Mouse (Mus musculus) left cerebral cortex, adult 18-20 months (tissue): ENCODE measurements around the gene Hebp1. TPM values are rescaled to one million over a fixed set of nuclear protein-coding genes. Genes with fewer than 3 reads are reported as not detected.

Experiments
- DNase-seq, 2 experiments: peaks; one replicate each; pipeline ENCODE4 v3.0.0; 2021 to 2022; ENCODE audit warnings: low spot score in 2 of 2, mixed read lengths in 1 of 2
- total RNA-seq, 2 experiments: library from RNA; stranded (reverse); gene quantifications; 2 replicates each; pipeline ENCODE4 v1.2.3; 2021

Hebp1 gene
- total RNA-seq, 2 experiments from 2014 or later, result 52.6 to 57.5 TPM

DNA sequence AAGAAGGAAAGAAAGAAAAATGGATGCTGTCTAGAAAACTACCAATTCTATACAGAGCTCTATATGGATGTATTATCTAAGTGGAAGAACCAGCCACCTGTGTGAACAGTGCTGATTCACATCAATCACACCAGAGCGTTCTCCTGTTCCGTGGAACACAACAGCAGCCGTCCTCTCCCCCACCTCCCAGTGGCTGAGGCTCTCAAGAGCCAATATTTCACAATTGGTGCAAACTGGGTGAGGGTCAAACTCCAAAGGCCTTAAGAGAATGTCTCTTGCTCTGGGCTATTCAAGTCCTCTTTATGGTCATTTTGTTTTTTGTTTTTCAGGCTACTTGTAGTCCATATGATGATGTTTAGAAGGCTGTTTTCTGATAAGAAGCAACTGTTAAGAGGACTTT lies 32.6 kb downstream of the Hebp1 start:
- no peak for DNase-seq

- DNase-seq, result no peak
Measured at GRCm38 (mm10) chr6:135162861-135163260, 35.0 kb downstream of the Hebp1 start.

- DNase-seq, result no peak
Measured at GRCm38 (mm10) chr6:135162311-135162710, 35.5 kb downstream of the Hebp1 start.

- DNase-seq, result no peak
Measured at GRCm38 (mm10) chr6:135161356-135161755, 36.5 kb downstream of the Hebp1 start.

DNA sequence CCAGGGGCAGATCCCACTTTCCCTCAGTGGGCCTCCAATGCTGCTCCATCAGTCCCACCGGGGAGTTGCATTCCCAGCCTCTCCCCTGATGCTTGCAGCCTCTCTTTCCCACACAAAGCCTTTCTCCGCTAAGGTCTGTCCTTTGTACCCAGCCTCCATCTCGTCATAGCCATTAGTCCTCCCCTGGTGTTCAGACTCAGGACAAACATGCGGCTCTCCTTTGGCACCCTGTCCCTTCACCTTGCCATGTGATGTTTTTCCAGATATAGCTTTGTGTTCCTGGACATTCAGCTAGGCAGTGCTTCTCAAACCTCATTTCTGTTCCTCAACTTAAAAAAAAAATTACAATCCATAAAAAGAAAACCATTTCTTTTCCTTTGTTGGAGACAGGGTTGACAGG lies 39.3 kb downstream of the Hebp1 start:
- DNase-seq, result no peak

DNA sequence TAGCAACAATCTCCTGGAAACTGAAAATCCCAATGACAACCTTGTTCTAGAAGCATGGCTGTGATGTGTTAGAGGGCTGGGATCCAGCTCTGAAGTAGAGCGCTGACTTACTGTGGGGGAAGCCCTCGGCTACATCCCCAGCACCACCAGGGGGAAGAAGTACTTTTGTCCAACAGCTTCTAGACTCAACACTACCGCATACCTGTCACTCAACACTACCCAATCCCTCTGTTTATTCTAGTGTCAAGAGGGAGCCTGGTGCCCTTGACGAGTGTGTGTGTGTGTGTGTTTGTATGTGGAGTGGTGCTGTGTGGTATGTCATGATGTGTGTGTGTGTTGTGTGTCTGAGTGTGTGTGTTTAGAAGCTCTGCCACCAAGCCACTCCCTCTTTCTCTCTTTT lies 40.3 kb downstream of the Hebp1 start:
- no peak for DNase-seq

GRCm38 (mm10) chr6:135156597-135156996 lies 41.2 kb downstream of the Hebp1 start:
- no peak for DNase-seq

GRCm38 (mm10) chr6:135153719-135154118 lies 44.1 kb downstream of the Hebp1 start:
- peak; percentile 41 to 51 for DNase-seq

DNA sequence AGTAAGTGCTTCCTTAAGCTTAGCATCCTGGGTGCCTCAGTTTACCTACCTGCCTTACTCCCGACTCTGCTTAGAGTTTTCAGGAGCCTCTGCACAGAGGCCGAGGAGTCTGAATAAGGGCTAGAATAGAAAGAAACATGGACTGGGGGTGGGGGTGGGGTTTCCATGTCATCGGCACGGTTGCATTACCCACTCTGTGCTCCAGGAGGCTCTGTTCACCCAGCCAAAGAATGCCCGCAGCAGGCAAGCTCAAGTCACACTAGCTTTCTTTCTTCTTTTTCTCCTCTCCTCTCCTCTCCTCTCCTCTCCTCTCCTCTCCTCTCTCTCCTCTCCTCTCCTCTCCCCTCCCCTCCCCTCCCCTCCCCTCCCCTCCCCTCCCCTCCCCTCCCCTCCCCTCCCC lies 47.5 kb downstream of the Hebp1 start:
- peak in 1 of 2 experiments; percentile 31 for DNase-seq

- no peak for DNase-seq
Measured at GRCm38 (mm10) chr6:135149722-135150121, 48.1 kb downstream of the Hebp1 start.

DNA sequence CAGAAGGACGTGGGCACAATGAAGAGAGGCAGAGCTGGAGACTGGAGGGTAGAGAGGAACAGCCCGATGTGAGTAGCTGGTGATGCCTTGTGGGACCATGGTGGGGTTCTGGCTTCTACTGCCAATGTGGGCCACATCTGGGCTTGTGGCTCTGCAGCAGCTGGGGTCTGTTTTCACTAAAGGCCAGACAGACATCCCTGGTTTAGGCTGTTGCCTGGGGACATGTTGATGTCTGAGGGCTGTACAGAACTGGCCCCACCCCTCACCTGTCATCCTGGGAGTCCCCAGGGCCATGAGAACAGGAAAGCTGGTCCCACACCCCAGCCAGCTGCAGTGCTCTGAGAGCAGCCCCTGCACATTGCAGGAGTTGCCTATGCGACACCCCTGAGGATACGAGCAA lies 48.6 kb downstream of the Hebp1 start:
- no peak for DNase-seq

DNA sequence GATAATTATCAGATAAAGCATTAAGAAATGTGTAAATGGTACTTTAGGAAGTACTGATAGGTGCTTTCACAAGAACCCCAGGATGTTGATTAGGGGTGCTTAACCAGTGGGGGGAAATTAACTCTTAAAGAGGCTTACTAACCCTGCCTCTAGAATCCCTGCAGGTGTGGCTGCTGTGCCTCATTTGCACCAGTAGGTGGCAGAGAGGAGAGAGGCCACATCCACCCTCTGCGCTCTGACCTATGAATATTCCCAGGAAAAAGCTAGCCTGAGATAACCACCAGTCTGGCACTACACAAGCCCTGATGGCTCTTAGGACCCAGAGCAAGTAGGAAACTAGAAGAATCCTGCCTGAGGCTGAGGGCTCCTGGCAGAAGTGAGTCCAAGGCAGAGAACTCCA lies 49.3 kb downstream of the Hebp1 start:
- DNase-seq, result peak in 1 of 2 experiments; percentile 34

- DNase-seq, result no peak
Measured at GRCm38 (mm10) chr6:135145976-135146375, 51.8 kb downstream of the Hebp1 start.

DNA sequence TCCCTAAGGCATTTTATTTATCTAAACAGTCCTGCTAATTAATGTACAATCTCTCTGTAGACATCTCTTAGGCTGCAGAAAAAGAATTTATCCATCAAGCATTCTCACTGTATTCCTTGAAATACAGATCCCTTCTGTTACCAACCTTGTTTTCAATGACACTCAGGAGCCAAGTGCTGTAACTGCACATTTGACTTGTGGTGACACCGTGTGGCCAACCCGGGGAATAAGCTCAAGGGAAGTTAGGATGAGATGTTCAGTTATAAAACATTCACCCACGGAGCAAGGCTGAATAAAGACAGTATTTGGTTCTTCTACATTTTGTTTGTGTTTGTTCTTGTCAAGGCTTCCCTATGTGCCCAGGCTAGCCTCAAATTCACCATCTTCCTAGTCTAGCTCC lies 53.3 kb downstream of the Hebp1 start:
- DNase-seq, result peak; percentile 45 to 56

DNA sequence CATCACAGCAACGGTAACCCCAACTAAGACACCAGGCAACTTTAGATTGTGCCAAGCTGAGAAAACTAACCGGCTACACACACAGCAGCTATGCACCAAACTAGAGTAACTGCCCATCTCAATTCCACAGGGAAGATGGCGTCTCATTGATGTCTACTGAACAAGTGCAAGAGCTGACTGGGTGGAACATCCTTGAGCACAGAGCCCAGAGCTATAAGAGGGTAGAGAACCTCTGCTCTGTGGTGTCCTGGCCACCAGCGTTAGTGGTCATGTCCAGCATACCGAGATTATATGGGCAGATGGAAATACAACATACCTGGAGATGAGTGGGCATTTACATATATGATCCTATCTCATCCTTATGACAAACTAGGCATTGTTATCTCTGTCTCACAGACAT lies 54.7 kb downstream of the Hebp1 start:
- no peak for DNase-seq

DNA sequence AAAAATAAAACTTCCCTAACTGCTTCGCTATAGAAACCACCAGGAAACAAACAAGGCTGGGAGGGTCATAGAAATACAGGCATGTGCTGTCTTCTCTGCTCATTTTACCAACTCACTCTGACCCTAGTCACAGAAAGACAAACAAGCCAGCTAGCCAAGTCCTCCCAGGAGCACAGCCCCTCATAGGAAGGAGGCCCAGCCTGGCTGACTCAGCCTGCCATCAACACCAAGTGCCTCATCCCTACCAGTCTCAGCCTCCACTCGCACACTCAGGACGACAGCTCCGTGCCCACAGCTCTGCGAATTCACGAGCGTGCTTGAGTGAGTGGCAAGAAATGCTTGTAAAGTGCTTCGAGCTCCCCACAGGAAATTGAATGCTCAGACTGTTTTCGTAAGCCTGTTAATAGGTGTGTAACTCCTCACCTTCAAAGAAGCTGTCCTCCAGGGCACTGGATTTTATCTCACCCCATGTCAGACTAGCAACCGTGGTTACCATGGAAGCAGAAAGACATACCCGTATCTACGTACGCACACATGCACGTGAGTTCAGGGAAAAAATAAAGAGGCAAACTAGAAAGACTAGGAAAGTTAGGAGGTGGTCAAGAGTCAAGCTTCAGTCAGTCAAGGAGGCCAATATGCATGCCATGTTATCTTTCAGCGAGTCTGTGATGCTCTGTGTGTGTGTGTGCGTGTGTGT lies 56.2 kb downstream of the Hebp1 start:
- DNase-seq, result peak; percentile 18 to 43

- no peak for DNase-seq
Measured at GRCm38 (mm10) chr6:135138746-135139145, 59.1 kb downstream of the Hebp1 start.

DNA sequence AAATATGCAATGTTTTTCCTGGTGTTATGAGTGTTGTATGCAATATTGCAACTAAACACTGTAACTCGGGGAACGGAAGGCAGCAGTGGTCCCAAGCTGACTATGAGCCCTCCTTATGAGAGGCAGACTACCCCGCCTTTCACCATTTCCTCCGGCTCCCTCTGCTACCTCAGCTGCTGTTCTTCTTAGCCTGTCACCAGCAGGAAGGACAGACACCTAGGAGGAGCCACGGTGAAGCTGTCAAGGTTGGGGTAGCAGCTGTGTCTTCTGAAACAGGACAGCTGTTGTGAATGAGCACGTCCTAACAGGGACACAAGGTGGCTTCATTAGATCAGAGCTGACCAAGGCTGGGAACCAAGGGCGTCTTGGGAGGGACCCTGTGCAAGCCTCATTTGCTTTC lies 59.6 kb downstream of the Hebp1 start:
- DNase-seq, result no peak

GRCm38 (mm10) chr6:135137736-135138135 lies 60.1 kb downstream of the Hebp1 start:
- no peak for DNase-seq

DNA sequence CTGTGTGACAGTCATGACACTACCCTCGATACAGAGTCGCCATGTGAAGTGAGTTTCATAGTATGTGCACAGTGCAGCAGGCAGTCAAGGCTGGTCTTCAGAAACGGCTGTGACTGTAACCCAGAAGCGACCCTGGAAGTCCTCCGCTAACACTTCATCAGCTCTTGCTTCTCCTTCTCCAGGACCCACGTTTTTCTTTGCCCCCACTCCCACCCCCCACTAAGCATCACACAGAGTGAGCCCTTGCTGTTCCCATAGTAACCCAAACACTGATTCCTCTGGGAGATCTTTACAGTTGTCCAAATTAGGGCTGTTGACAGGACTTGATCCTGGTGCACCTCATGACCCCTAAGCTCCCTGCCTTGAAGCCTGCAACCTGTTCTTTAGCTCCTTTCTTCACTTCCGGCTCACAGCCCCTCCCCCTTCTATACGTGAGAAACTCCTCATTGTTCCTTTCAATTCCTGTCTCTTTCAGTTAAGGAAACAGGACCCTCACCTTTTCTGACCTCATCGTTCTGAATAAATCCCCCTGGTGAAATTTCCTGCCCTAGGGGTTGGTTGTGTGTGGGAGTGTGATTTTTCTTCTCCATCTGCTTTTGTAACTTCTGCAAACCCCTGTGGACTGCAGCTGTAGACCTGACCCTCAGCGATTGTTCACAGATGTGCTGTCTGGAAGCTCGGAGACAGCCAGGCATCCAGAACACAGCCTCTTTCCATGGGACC lies 61.2 kb downstream of the Hebp1 start:
- no peak for DNase-seq

DNA sequence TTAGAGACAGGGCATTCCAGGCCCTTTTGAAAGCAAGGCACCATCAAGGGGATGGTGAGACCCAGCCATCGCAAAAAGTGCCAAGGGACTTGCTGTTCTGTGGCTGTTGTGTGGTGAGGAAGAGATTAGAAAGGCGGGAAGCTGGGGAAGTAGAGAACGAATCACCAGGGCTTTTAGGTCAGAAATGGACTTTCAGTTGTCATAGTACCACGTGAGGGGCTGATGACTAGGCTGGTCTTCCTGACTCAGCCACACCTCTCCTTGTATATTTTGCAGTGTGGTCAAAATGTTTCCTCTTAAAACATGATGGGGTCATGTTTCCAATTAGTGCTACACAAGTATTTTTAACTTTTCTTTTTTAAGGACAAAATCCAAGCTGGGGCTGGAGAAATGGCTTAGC lies 62.1 kb downstream of the Hebp1 start:
- DNase-seq, result no peak

DNA sequence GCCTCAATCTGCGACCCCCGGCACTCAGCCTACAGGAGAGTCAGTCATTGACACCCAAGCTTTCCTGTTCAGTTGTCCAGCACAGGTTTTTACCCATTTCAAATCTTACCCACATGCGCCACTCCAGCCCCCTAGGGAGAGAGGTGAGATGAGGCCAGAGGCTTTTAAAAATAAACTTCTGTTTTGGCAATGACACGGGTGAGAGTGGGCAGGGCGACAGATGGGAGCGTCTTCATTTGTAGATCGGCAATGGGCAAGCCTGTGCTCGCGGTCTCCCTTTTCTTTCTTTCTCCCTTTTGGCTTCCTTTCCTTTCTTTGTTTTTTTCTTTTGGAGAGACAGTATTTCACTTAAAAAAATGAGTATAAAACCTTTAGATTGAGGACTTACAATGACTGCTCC lies 64.3 kb downstream of the Hebp1 start:
- peak; percentile 40 to 68 for DNase-seq

DNA sequence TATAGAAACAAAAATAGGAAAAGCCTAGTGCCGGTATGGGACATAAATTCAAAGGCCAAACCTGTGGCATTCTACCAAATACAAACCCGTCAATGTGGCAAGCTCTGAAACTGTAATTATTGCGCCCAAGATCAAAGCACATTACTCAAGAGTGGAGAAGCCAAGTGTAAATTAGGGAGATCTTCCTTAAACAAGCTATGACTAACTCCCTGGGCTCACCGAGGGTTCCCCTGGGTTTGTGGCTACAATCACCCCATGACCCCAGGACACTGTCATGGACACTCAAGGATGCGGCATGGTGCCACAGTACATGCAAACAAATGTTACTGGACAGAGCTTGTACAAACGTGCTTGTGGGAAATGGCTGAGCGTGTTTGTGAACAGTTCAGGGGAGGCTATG lies 64.7 kb downstream of the Hebp1 start:
- no peak for DNase-seq
